Mouse (Mus musculus) heart, embryonic 11.5 days (tissue): ENCODE measurements around the gene Tmem88b. TPM values are rescaled to one million over a fixed set of nuclear protein-coding genes. Genes with fewer than 3 reads are reported as not detected.

Experiments
- ATAC-seq: fragments of 200-750 bp; cut with Nextera tagmentation; replicated peaks from 2 replicates; pipeline ENCODE4 v1.8.0; 2017; ENCODE audit warnings: moderate library complexity; ENCODE audit not compliant: insufficient number of reproducible peaks, low FRiP score, low TSS enrichment
- H3K27ac ChIP-seq: fragments of 300-500 bp; sonication (generic); 2 replicates; pipeline ENCODE4 v1.5.1; 2014; ENCODE audit warnings: mild to moderate bottlenecking, low read depth, low read length
- H3K27me3 ChIP-seq: fragments of 300-500 bp; sonication (generic); 2 replicates; pipeline ENCODE4 v1.6.1; 2014; ENCODE audit warnings: mild to moderate bottlenecking, low read length, mixed read lengths; ENCODE audit not compliant: control insufficient read depth, insufficient read depth
- H3K36me3 ChIP-seq: fragments of 300-500 bp; sonication (generic); 2 replicates; pipeline ENCODE4 v1.6.1; 2014; ENCODE audit warnings: mild to moderate bottlenecking, low read length, moderate library complexity, mixed read lengths; ENCODE audit not compliant: control insufficient read depth, insufficient read depth
- H3K4me1 ChIP-seq: fragments of 300-500 bp; sonication (generic); 2 replicates; pipeline ENCODE4 v1.6.1; 2014; ENCODE audit warnings: low read length; ENCODE audit not compliant: control insufficient read depth, insufficient read depth
- H3K4me2 ChIP-seq: fragments of 300-500 bp; sonication (generic); 2 replicates; pipeline ENCODE4 v1.6.1; 2014; ENCODE audit warnings: mild to moderate bottlenecking, moderate library complexity
- H3K4me3 ChIP-seq: fragments of 300-500 bp; sonication (generic); 2 replicates; pipeline ENCODE4 v1.5.1; 2014; ENCODE audit warnings: low read depth, low read length
- H3K9ac ChIP-seq: fragments of 300-500 bp; sonication (generic); 2 replicates; pipeline ENCODE4 v1.6.1; 2014; ENCODE audit warnings: mild to moderate bottlenecking, low read depth, low read length, moderate library complexity
- H3K9me3 ChIP-seq: fragments of 300-500 bp; sonication (generic); replicated peaks from 2 replicates; pipeline ENCODE4 v1.6.1; 2016; ENCODE audit warnings: low read length; ENCODE audit not compliant: control insufficient read depth
- WGBS: fragments of 180-500 bp; shearing (Covaris S2); extraction: QIAGEN DNeasy Blood & Tissue Kit; methylation state at CpG from one replicate; pipeline ENCODE4 v1.1.7; 2014; ENCODE audit not compliant: insufficient replicate concordance; 5-methylcytosine and 5-hydroxymethylcytosine counted together
- polyA plus RNA-seq: library from polyadenylated mRNA; unstranded; fragments of >200 nt; fragmentation: Nextera tagmentation; extraction: Ambion mirVana; gene quantifications from 2 replicates; pipeline ENCODE4 v1.2.1, GENCODE M21; 2014

The Tmem88b gene
- polyA plus RNA-seq, 1 experiment from 2014 or later, result 3.2 TPM

GRCm38 (mm10) chr4:155783486-155784080, 2.1 kb downstream of the Tmem88b start:
- peak overlapping the region; percentile 76 for H3K27ac ChIP-seq
- ATAC-seq, result peak; percentile 20; the same call in 1 of the 2 replicates
- no peaks in the 10 kb centered on the region for H3K36me3 ChIP-seq
- H3K4me3 ChIP-seq, result peak overlapping the region; percentile 57
- peak overlapping the region; percentile 84 for H3K4me2 ChIP-seq
- H3K9me3 ChIP-seq, result no peaks in the 10 kb centered on the region
- no peaks in the 10 kb centered on the region for H3K27me3 ChIP-seq
- peak overlapping the region; percentile 78 for H3K9ac ChIP-seq
- peaks cover 20% of the 10 kb centered on the region for H3K4me1 ChIP-seq
- 39% methylated on average over 16 of the region's 16 CpGs for WGBS

GRCm38 (mm10) chr4:155780895-155781294, 4.8 kb downstream of the Tmem88b start:
- H3K27me3 ChIP-seq, result no peaks in the 10 kb centered on the region
- no peak for ATAC-seq
- H3K4me3 ChIP-seq, result no peak overlapping the region
- H3K4me1 ChIP-seq, result peaks cover 33% of the 10 kb centered on the region
- peak overlapping the region; percentile 23; the same call in 1 of the 2 replicates for H3K27ac ChIP-seq
- H3K36me3 ChIP-seq, result no peaks in the 10 kb centered on the region
- H3K4me2 ChIP-seq, result no peak overlapping the region
- H3K9ac ChIP-seq, result peak overlapping the region; percentile 29; the same call in 1 of the 2 replicates
- WGBS, result 28% methylated on average over 6 of the region's 6 CpGs
- H3K9me3 ChIP-seq, result no peaks in the 10 kb centered on the region

GRCm38 (mm10) chr4:155779498-155779897, 6.2 kb downstream of the Tmem88b start:
- no peak overlapping the region for H3K27ac ChIP-seq
- H3K4me3 ChIP-seq, result no peak overlapping the region
- no peak overlapping the region for H3K9ac ChIP-seq
- 83% methylated on average over 4 of the region's 4 CpGs for WGBS
- peaks cover 11% of the 10 kb centered on the region for H3K27me3 ChIP-seq
- peaks cover 32% of the 10 kb centered on the region for H3K4me1 ChIP-seq
- H3K36me3 ChIP-seq, result no peaks in the 10 kb centered on the region
- H3K9me3 ChIP-seq, result no peaks in the 10 kb centered on the region
- no peak for ATAC-seq
- no peak overlapping the region for H3K4me2 ChIP-seq

GRCm38 (mm10) chr4:155777816-155778215, 7.9 kb downstream of the Tmem88b start:
- no peak for ATAC-seq
- no peak overlapping the region for H3K4me3 ChIP-seq
- WGBS, result 57% methylated on average over 2 of the region's 2 CpGs
- H3K9me3 ChIP-seq, result no peaks in the 10 kb centered on the region
- H3K4me1 ChIP-seq, result peaks cover 35% of the 10 kb centered on the region
- H3K27ac ChIP-seq, result no peak overlapping the region
- H3K36me3 ChIP-seq, result no peaks in the 10 kb centered on the region
- no peak overlapping the region for H3K4me2 ChIP-seq
- H3K9ac ChIP-seq, result no peak overlapping the region
- H3K27me3 ChIP-seq, result peaks cover 27% of the 10 kb centered on the region

- H3K4me1 ChIP-seq, result peaks cover 33% of the 10 kb centered on the region
- peaks cover 37% of the 10 kb centered on the region for H3K27me3 ChIP-seq
- no peaks in the 10 kb centered on the region for H3K36me3 ChIP-seq
- no peaks in the 10 kb centered on the region for H3K9me3 ChIP-seq
- no peak overlapping the region for H3K4me2 ChIP-seq
- no peak for ATAC-seq
- no peak overlapping the region for H3K27ac ChIP-seq
- H3K9ac ChIP-seq, result no peak overlapping the region
- WGBS, result 43% methylated on average over 2 of the region's 2 CpGs
- H3K4me3 ChIP-seq, result no peak overlapping the region
Observed at GRCm38 (mm10) chr4:155776704-155777335, 8.9 kb downstream of the Tmem88b start.

- ATAC-seq, result no peak
- Histone ChIP-seq H3K4me2 (no peak overlapping the region), H3K36me3 (no peaks in the 10 kb centered on the region), H3K27ac (no peak overlapping the region), H3K4me1 (peaks cover 31% of the 10 kb centered on the region), H3K4me3 (no peak overlapping the region), H3K9ac (no peak overlapping the region), H3K9me3 (no peaks in the 10 kb centered on the region), H3K27me3 (peaks cover 47% of the 10 kb centered on the region)
- 64% methylated on average over 3 of the region's 3 CpGs for WGBS
Observed at GRCm38 (mm10) chr4:155775855-155776254, 9.8 kb downstream of the Tmem88b start.

GRCm38 (mm10) chr4:155774971-155775740, 10.5 kb downstream of the Tmem88b start:
- H3K27ac ChIP-seq, result no peak overlapping the region
- H3K9ac ChIP-seq, result no peak overlapping the region

GRCm38 (mm10) chr4:155774280-155774754, 11.4 kb downstream of the Tmem88b start, which contains the start of gene Vwa1:
TSS of gene Vwa1 (minus strand) at chr4:155774698.
- H3K4me1 ChIP-seq, result peaks cover 33% of the 10 kb centered on the region
- no peak within 1 kb of the TSS for H3K27ac ChIP-seq
- H3K4me3 ChIP-seq, result peak within 1 kb of the TSS; percentile 41
- H3K36me3 ChIP-seq, result no peaks in the 10 kb centered on the region
- ATAC-seq, result peak; percentile 58; the same call in 1 of the 2 replicates
- peak within 1 kb of the TSS; percentile 77 for H3K4me2 ChIP-seq
- peak within 1 kb of the TSS; percentile 49; the same call in 1 of the 2 replicates for H3K9ac ChIP-seq
- 3% methylated on average over 35 of the region's 35 CpGs for WGBS
- no peaks in the 10 kb centered on the region for H3K9me3 ChIP-seq
- peaks cover 50% of the 10 kb centered on the region for H3K27me3 ChIP-seq

More at GRCm38 (mm10) chr4:155774971-155775740, 10.5 kb downstream of the Tmem88b start:
- peaks cover 50% of the 10 kb centered on the region for H3K27me3 ChIP-seq
- H3K4me3 ChIP-seq, result no peak overlapping the region
- H3K36me3 ChIP-seq, result no peaks in the 10 kb centered on the region
- no peaks in the 10 kb centered on the region for H3K9me3 ChIP-seq
- peak overlapping the region; percentile 77 for H3K4me2 ChIP-seq
- no peak for ATAC-seq
- H3K4me1 ChIP-seq, result peaks cover 32% of the 10 kb centered on the region
- 53% methylated on average over 9 of the region's 9 CpGs for WGBS
